Mouse (Mus musculus) lung, postnatal 36 days (tissue): ENCODE results near the gene Abtb1.

ENCODE experiments used
- DNase-seq: peaks from one replicate; pipeline ENCODE4 v3.0.0; 2022; ENCODE audit warnings: mixed read lengths

Gene Abtb1

GRCm38 (mm10) chr6:88828206-88829009 lies 13.4 kb downstream of the Abtb1 start:
- DNase-seq = no peak

GRCm38 (mm10) chr6:88827395-88828205 lies 14.2 kb downstream of the Abtb1 start:
- peak; percentile 41 for DNase-seq

- DNase-seq = no peak
Observed at GRCm38 (mm10) chr6:88826965-88827364, 14.8 kb downstream of the Abtb1 start.

- DNase-seq = peak; percentile 72
Observed at GRCm38 (mm10) chr6:88826545-88826944, 15.2 kb downstream of the Abtb1 start.

GRCm38 (mm10) chr6:88826088-88826487 lies 15.7 kb downstream of the Abtb1 start:
- DNase-seq = no peak

- DNase-seq = no peak
Observed at GRCm38 (mm10) chr6:88824183-88824582, 17.6 kb downstream of the Abtb1 start.

- peak; percentile 75 for DNase-seq
Observed at GRCm38 (mm10) chr6:88821901-88822300, 19.9 kb downstream of the Abtb1 start.

GRCm38 (mm10) chr6:88821294-88821693 lies 20.5 kb downstream of the Abtb1 start:
- DNase-seq = no peak

- peak; percentile 46 for DNase-seq
Observed at GRCm38 (mm10) chr6:88820853-88821252, 20.9 kb downstream of the Abtb1 start.

- no peak for DNase-seq
Observed at GRCm38 (mm10) chr6:88816913-88817312, 24.9 kb downstream of the Abtb1 start.

- DNase-seq = no peak
Observed at GRCm38 (mm10) chr6:88815489-88815888, 26.3 kb downstream of the Abtb1 start.

GRCm38 (mm10) chr6:88815036-88815435 lies 26.7 kb downstream of the Abtb1 start:
- no peak for DNase-seq

- no peak for DNase-seq
Observed at GRCm38 (mm10) chr6:88813832-88814231, 28.0 kb downstream of the Abtb1 start.

- DNase-seq = peak; percentile 85
Observed at GRCm38 (mm10) chr6:88812886-88813285, 28.9 kb downstream of the Abtb1 start.

- DNase-seq = no peak
Observed at GRCm38 (mm10) chr6:88811880-88812400, 29.8 kb downstream of the Abtb1 start.

- no peak for DNase-seq
Observed at GRCm38 (mm10) chr6:88811396-88811795, 30.4 kb downstream of the Abtb1 start.

- no peak for DNase-seq
Observed at GRCm38 (mm10) chr6:88810291-88810690, 31.5 kb downstream of the Abtb1 start.

GRCm38 (mm10) chr6:88809091-88810037 lies 32.4 kb downstream of the Abtb1 start:
- DNase-seq = peak; percentile 70

- peak; percentile 78 for DNase-seq
Observed at GRCm38 (mm10) chr6:88804966-88805577, 36.7 kb downstream of the Abtb1 start.

GRCm38 (mm10) chr6:88803957-88804695 lies 37.7 kb downstream of the Abtb1 start:
- DNase-seq = no peak

- DNase-seq = no peak
Observed at GRCm38 (mm10) chr6:88803051-88803450, 38.7 kb downstream of the Abtb1 start.
